Mouse (Mus musculus) kidney, embryonic 16.5 days (tissue): ENCODE data around the gene Traf3ip2. TPM values are rescaled to one million over a fixed set of nuclear protein-coding genes. Genes with fewer than 3 reads are reported as not detected.

ENCODE experiments used
- ATAC-seq: fragments of 200-750 bp; cut with Nextera tagmentation; 2 replicates; pipeline ENCODE4 v1.8.0; 2017; ENCODE audit warnings: moderate TSS enrichment; ENCODE audit not compliant: low FRiP score, low TSS enrichment
- H3K27ac ChIP-seq: fragments of 300-500 bp; sonication (generic); 2 replicates; pipeline ENCODE4 v1.5.1; 2014; ENCODE audit warnings: low read length
- H3K27me3 ChIP-seq: fragments of 300-500 bp; sonication (generic); 2 replicates; pipeline ENCODE4 v1.6.1; 2014; ENCODE audit warnings: low read length, control low read depth, mixed read lengths; ENCODE audit not compliant: insufficient read depth
- H3K36me3 ChIP-seq: fragments of 300-500 bp; sonication (generic); 2 replicates; pipeline ENCODE4 v1.6.1; 2014; ENCODE audit warnings: low read length, control low read depth, mixed read lengths; ENCODE audit not compliant: insufficient read depth
- H3K4me1 ChIP-seq: fragments of 300-500 bp; sonication (generic); 2 replicates; pipeline ENCODE4 v1.6.1; 2014; ENCODE audit warnings: low read length, control low read depth, mixed read lengths; ENCODE audit not compliant: insufficient read depth
- H3K4me2 ChIP-seq: fragments of 300-500 bp; sonication (generic); replicated peaks from 2 replicates; pipeline ENCODE4 v1.6.1; 2014; ENCODE audit warnings: low read depth, low read length
- H3K4me3 ChIP-seq: fragments of 300-500 bp; sonication (generic); 2 replicates; pipeline ENCODE4 v1.5.1; 2014; ENCODE audit warnings: mild to moderate bottlenecking, low read length
- H3K9ac ChIP-seq: fragments of 300-500 bp; sonication (generic); replicated peaks from 2 replicates; pipeline ENCODE4 v1.6.1; 2014; ENCODE audit warnings: low read length
- H3K9me3 ChIP-seq: fragments of 300-500 bp; sonication (generic); 2 replicates; pipeline ENCODE4 v1.6.1; 2016; ENCODE audit warnings: low read length, control low read depth
- WGBS: fragments of 180-500 bp; shearing (Covaris S2); extraction: QIAGEN DNeasy Blood & Tissue Kit; methylation state at CpG from one replicate; pipeline ENCODE4 v1.1.7; 2014; 5-methylcytosine and 5-hydroxymethylcytosine counted together
- polyA plus RNA-seq: library from polyadenylated mRNA; unstranded; fragments of >200 nt; fragmentation: Nextera tagmentation; extraction: Ambion mirVana; gene quantifications from 2 replicates; pipeline ENCODE4 v1.2.1, GENCODE M21; 2015

Traf3ip2 gene
- 18.4 and 18.9 TPM in 2 replicates for polyA plus RNA-seq

DNA sequence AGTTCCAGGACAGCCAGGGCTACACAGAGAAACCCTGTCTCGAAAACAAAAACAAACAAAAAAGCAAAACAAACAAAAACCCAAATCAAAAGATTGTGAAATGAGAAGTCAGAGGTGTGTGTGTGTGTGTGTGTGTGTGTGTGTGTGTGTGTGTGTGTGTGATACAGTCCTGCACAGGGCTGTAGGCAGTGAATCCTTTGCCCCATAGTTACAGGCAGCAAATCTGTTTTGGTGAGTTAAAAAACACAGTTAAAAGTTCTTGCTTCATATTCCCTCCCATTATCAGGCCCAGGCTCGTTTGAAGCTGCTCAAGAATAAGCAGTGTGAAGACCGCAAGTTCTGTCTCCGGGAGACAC, at the start of gene Traf3ip2:
Traf3ip2 (plus strand) TSS at position 302 of the 356 bp plus-strand sequence.
- Histone ChIP-seq H3K9me3 (no peaks in the 10 kb centered on the region), H3K27me3 (no peaks in the 10 kb centered on the region), H3K4me1 (peaks cover 29% of the 10 kb centered on the region), H3K9ac (peak within 1 kb of the TSS; percentile 76), H3K36me3 (no peaks in the 10 kb centered on the region), H3K4me3 (peak within 1 kb of the TSS; percentile 51), H3K4me2 (peak within 1 kb of the TSS; percentile 60), H3K27ac (peak within 1 kb of the TSS; percentile 98)
- WGBS: 27% methylated on average over 4 of the region's 4 CpGs
- peak; percentile 28 for ATAC-seq

DNA sequence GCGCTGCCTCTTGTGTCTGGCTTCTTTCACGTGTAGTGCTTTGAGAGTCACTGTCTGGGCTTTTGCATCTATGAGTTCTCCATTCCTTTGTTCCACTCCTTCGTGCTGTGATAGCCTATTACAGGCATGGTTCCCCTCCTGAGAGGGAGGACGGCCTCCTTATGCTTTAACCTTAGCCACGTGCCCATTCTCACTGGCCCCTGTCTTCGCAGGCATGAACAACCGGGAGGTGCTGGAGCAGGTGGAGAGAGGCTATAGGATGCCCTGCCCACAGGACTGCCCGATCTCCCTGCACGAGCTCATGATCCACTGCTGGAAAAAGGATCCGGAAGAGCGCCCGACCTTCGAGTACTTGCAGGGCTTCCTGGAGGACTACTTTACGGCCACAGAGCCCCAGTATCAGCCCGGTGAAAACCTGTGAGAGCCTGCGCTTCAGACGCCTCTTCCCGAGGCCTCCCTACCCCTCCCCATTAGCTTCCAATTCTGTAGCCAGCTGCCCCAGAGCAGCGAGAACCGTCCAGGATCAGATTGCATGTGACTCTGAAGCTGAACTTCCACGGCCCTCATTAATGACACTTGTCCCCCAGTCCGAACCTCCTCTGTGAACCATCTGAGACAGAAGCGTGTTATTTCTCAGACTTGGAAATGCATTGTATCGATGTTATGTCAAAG, 49.0 kb upstream of the Traf3ip2 start:
- Histone ChIP-seq H3K36me3 (no peaks in the 10 kb centered on the region), H3K4me1 (peaks cover 50% of the 10 kb centered on the region), H3K27me3 (no peaks in the 10 kb centered on the region), H3K4me3 (no peak overlapping the region), H3K9ac (0 out of 2 replicates have a peak overlapping the region, but pooled peaks have one; percentile 13), H3K9me3 (no peaks in the 10 kb centered on the region), H3K27ac (0 out of 2 replicates have a peak overlapping the region, but pooled peaks have one; percentile 31), H3K4me2 (0 out of 2 replicates have a peak overlapping the region, but pooled peaks have one; percentile 11)
- peak; percentile 52 for ATAC-seq
- WGBS: 29% methylated on average over 24 of the region's 24 CpGs

DNA sequence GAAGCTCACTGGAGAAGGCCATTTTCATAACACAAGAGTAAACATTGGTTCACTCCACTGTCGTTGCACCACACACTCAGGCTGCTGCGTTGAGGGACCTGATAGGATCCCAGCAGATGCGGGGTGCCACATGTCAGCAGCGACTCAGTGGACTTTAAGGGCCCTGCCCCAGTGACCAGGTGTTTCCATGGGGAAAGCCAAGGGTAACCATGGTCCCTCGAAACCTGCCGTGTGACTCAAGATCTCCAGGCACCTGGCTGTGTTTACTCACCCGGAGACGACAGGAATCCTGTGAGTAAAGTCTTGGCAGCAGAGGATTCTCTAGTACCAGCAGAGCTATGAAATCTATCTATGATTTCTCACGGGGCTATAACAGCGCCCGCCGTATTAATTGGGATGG, 45.8 kb upstream of the Traf3ip2 start:
- Histone ChIP-seq H3K4me2 (no peak overlapping the region), H3K27me3 (no peaks in the 10 kb centered on the region), H3K27ac (no peak overlapping the region), H3K9me3 (no peaks in the 10 kb centered on the region), H3K4me3 (no peak overlapping the region), H3K4me1 (peaks cover 48% of the 10 kb centered on the region), H3K36me3 (no peaks in the 10 kb centered on the region), H3K9ac (no peak overlapping the region)
- WGBS: 82% methylated on average over 12 of the region's 12 CpGs
- ATAC-seq: no peak

DNA sequence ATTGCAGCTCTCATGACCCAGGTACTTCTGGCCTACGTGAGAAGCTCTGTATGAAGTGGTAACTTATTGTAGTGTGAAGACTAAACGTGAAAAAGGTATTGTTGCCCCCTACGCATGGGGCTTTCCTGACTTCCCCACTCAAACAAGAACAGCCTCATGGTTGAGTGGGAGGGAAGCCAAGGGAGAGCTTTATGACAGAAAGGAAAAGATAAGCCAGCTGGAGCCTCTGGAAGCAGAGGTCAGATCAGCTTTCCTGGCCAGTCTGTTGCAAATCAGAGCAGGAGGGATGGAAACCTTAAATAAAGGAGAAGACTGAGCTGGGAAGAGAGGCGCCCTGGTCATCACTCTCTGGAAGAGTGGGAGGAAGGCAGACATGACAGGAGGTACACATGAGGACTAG, 43.7 kb upstream of the Traf3ip2 start:
- H3K4me3 ChIP-seq: no peak overlapping the region
- peak overlapping the region; percentile 43; the same call in 1 of the 2 replicates for H3K27ac ChIP-seq
- H3K9me3 ChIP-seq: no peaks in the 10 kb centered on the region
- ATAC-seq: no peak
- peaks cover 43% of the 10 kb centered on the region for H3K4me1 ChIP-seq
- no peaks in the 10 kb centered on the region for H3K27me3 ChIP-seq
- no peak overlapping the region for H3K4me2 ChIP-seq
- no peaks in the 10 kb centered on the region for H3K36me3 ChIP-seq
- 35% methylated on average over 4 of the region's 4 CpGs for WGBS
- H3K9ac ChIP-seq: no peak overlapping the region

DNA sequence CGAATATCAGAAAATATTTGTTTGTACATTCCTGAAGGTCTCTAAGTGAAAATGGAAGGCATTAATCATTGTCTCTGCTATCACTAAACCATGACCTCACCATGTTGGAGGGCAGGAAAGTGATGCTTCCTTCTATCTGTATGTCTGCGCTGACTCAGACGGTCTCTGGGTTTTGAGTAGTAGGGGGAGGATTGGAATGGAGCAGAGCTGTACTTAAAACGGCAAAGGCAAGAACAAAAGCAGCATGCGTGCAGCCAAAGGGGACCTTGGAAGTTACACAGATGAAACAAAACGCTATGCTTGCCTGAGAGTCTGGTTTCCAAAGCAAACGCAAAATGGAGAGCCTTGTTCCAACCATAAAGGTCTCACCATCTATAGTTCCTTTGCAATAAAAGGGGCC, 41.7 kb upstream of the Traf3ip2 start:
- Histone ChIP-seq H3K9ac (no peak overlapping the region), H3K4me1 (peaks cover 34% of the 10 kb centered on the region), H3K4me3 (no peak overlapping the region), H3K36me3 (no peaks in the 10 kb centered on the region), H3K27me3 (no peaks in the 10 kb centered on the region), H3K9me3 (no peaks in the 10 kb centered on the region), H3K4me2 (no peak overlapping the region), H3K27ac (peak overlapping the region; percentile 52)
- ATAC-seq: no peak
- 39% methylated on average over 7 of the region's 7 CpGs for WGBS

DNA sequence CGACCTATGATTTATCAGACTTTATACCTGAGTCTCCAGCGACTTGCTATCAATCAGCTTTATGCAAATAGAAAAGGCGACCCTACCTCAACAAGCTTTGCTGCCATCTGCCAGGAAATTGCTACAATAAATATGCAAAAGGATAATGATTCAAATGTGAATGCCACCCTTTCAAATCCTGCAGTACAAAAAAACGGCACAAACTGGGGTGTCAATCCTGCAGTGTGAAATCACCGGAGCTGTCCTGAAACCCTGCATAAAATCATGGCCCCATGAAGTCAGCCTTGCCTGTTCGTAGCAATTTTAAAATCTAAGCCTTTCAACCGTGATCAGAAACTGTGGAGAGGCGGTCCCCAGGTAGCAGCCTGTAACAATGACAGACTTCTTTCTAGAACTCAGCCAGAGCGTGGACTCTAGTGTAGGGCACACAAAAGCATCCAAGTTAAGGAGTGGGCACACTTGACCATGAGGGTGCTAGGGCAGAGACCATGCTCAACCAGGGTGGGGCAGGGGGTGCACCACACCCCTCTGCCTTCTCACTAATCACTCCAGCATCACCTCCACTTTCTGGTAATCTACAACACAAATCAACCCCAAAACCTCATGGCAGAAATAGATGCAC, 40.6 kb upstream of the Traf3ip2 start:
- Histone ChIP-seq H3K9me3 (no peaks in the 10 kb centered on the region), H3K27me3 (no peaks in the 10 kb centered on the region), H3K4me2 (no peak overlapping the region), H3K4me3 (no peak overlapping the region), H3K9ac (no peak overlapping the region), H3K4me1 (peaks cover 34% of the 10 kb centered on the region), H3K36me3 (no peaks in the 10 kb centered on the region), H3K27ac (0 out of 2 replicates have a peak overlapping the region, but pooled peaks have one; percentile 8)
- ATAC-seq: 0 out of 2 replicates have a peak, but pooled peaks have one; percentile 24
- 34% methylated on average over 9 of the region's 9 CpGs for WGBS

DNA sequence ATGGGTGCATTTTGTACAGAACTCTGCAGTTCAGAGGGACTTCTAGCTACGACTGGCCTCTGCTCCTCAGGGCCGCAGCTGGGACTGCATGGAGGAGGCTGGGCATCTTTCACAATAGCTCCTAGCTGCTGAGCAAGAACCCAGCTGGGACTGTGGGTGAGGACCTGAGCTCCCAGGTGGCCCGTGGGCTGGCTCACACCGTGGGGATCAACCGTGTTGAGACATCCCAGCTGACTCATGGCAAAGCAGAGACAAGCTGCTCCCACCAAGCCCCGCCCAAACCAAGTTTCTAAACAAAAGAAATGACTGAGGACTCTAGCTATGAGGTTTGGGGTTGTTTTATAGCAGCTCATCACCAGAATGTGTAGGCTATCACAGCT, 40.1 kb upstream of the Traf3ip2 start:
- no peaks in the 10 kb centered on the region for H3K36me3 ChIP-seq
- 24% methylated on average over 6 of the region's 6 CpGs for WGBS
- no peaks in the 10 kb centered on the region for H3K9me3 ChIP-seq
- H3K9ac ChIP-seq: no peak overlapping the region
- peaks cover 34% of the 10 kb centered on the region for H3K4me1 ChIP-seq
- H3K27me3 ChIP-seq: no peaks in the 10 kb centered on the region
- no peak overlapping the region for H3K4me2 ChIP-seq
- ATAC-seq: no peak
- no peak overlapping the region for H3K4me3 ChIP-seq
- 0 out of 2 replicates have a peak overlapping the region, but pooled peaks have one; percentile 8 for H3K27ac ChIP-seq

DNA sequence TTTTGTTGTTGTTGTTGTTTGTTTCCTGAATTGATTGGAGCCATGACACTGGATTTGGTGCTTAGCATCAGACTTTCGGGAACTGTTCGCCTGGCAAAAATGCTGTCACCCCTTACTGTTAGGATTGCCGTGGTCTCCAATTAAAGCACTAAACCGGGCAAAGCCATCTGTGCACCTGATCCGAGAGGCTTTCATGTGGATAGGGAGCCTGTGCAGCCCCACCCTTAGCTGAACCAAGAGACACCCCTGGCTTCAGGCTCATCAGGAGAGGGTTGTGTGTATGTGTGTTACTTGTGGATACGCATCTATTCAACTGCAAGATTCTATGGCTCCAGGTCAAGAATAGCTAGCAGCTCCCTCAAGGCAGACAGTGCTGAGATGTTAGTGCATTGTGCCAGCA, 36.3 kb upstream of the Traf3ip2 start:
- no peak for ATAC-seq
- WGBS: 89% methylated on average over 6 of the region's 6 CpGs
- Histone ChIP-seq H3K4me2 (no peak overlapping the region), H3K9me3 (no peaks in the 10 kb centered on the region), H3K36me3 (no peaks in the 10 kb centered on the region), H3K27me3 (no peaks in the 10 kb centered on the region), H3K27ac (no peak overlapping the region), H3K4me1 (peaks cover 18% of the 10 kb centered on the region), H3K4me3 (no peak overlapping the region), H3K9ac (no peak overlapping the region)

DNA sequence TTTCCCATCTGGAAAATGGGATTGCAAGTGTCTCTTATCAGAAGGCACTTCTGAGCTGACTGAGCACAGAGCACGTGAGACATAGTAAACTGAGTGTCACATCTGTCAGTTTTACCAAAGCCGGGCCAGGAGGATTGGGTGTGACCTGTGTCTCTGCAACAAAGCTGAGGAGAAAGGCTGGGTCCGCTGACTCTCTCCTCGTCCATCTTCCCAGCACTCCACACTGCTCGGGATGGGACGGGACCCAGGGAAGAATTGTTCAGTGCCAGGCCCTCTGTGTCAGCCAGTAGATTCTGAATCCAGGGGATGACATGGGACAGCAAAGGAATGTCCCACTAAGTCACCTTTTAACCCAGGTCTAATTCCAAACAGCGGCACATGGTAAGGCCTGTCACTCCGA, 32.3 kb upstream of the Traf3ip2 start:
- Histone ChIP-seq H3K9ac (no peak overlapping the region), H3K27ac (no peak overlapping the region), H3K4me3 (no peak overlapping the region), H3K36me3 (no peaks in the 10 kb centered on the region), H3K27me3 (no peaks in the 10 kb centered on the region), H3K9me3 (no peaks in the 10 kb centered on the region), H3K4me2 (no peak overlapping the region), H3K4me1 (no peaks in the 10 kb centered on the region; the same call in 1 of the 2 replicates)
- no peak; the same call in 1 of the 2 replicates for ATAC-seq
- 75% methylated on average over 8 of the region's 8 CpGs for WGBS

DNA sequence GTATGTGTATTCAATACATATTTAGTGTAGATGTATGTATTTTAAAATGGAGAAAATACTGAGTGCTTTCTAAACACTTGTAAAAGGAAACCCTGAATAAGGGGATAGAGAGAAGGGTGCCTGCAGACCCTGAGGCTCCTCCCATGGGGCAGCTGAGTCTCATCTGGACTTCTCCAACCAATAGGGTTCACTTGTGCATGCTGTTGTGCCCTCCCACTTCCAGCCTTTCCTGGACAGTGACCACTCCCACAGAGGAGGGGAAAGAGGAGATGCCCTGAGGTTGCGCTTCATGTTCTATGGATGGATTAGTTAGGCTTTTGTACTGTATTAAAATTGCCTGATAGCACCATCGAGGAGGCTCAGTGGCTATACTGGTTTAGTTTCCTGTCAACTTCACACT, 30.3 kb upstream of the Traf3ip2 start:
- H3K4me2 ChIP-seq: no peak overlapping the region
- 80% methylated on average over 2 of the region's 2 CpGs for WGBS
- no peak overlapping the region for H3K27ac ChIP-seq
- no peak overlapping the region for H3K9ac ChIP-seq
- H3K9me3 ChIP-seq: no peaks in the 10 kb centered on the region
- H3K4me3 ChIP-seq: no peak overlapping the region
- peaks cover 3% of the 10 kb centered on the region for H3K4me1 ChIP-seq
- H3K36me3 ChIP-seq: no peaks in the 10 kb centered on the region
- ATAC-seq: 0 out of 2 replicates have a peak, but pooled peaks have one; percentile 73
- H3K27me3 ChIP-seq: no peaks in the 10 kb centered on the region
